Mouse (Mus musculus): ENCODE data around the gene Lpar3. TPM values are rescaled to one million over a fixed set of nuclear protein-coding genes. Genes with fewer than 3 reads are reported as not detected.

The Lpar3 gene
- polyA plus RNA-seq, 1 experiment: not detected

GRCm38 (mm10) chr3:146331819-146332218 lies 111.1 kb downstream of the Lpar3 start:
- Histone ChIP-seq H3K36me3 (replicated peaks; ENCODE audit: low read length) (no peaks in the 10 kb centered on the region), H3K4me1 (peaks cover 47% of the 10 kb centered on the region), H3K9me3 (no peaks in the 10 kb centered on the region), H3K27me3 (replicated peaks) (peaks cover 2% of the 10 kb centered on the region), H3K4me3 (replicated peaks) (no peak overlapping the region)
- TF ChIP-seq GATA1 (IDR thresholded peaks at IDR 0.05; ENCODE audit: borderline replicate concordance, low read length): no peak
- TF ChIP-seq FLI1 (IDR thresholded peaks at IDR 0.05; ENCODE audit: low read length): no peak

DNA sequence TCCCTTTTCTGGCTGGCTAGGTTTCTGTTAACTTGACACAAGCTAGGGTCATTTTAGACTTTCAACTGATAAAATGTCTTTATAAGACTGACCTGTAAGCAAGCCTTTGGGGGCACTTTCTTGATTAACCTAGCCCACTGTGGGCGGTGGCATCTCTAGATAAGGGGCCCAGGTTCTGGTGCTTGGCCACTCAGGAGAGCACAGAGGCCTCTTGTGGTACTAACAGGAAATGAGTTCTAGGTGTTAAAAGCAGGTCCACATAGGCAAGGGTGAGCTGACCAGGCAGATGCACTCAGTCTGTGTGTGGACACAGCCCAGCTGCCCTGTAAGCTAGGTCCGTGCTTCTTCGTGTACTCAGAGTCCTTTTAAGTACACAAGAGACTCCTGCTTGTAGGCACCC lies 112.5 kb downstream of the Lpar3 start:
- no peak overlapping the region for H3K4me3 ChIP-seq (replicated peaks)
- H3K9me3 ChIP-seq: no peaks in the 10 kb centered on the region
- peaks cover 5% of the 10 kb centered on the region for H3K27me3 ChIP-seq (replicated peaks)
- H3K36me3 ChIP-seq (replicated peaks; ENCODE audit: low read length): no peaks in the 10 kb centered on the region
- TF ChIP-seq GATA1 (IDR thresholded peaks at IDR 0.05; ENCODE audit: borderline replicate concordance, low read length) (no peak), FLI1 (IDR thresholded peaks at IDR 0.05; ENCODE audit: low read length) (no peak)
- H3K4me1 ChIP-seq: peaks cover 38% of the 10 kb centered on the region

- Histone ChIP-seq H3K9me3 (no peaks in the 10 kb centered on the region), H3K27me3 (replicated peaks) (peaks cover 5% of the 10 kb centered on the region), H3K36me3 (replicated peaks; ENCODE audit: low read length) (no peaks in the 10 kb centered on the region), H3K4me3 (replicated peaks) (no peak overlapping the region), H3K4me1 (peaks cover 31% of the 10 kb centered on the region)
- TF ChIP-seq GATA1 (IDR thresholded peaks at IDR 0.05; ENCODE audit: borderline replicate concordance, low read length) (no peak), FLI1 (IDR thresholded peaks at IDR 0.05; ENCODE audit: low read length) (no peak)
These were observed 113.3 kb downstream of the Lpar3 start for GRCm38 (mm10) chr3:146334070-146334469.

Other genes starting within 250 kb of the Lpar3 start
- 0.03 TPM in 1 of 2 replicates, not detected in the other for gene Syde2, start 233.1 kb upstream of the Lpar3 start, polyA plus RNA-seq (2012; ENCODE audit: insufficient read depth, low replicate concordance)
- gene Wdr63, start 112.8 kb upstream of the Lpar3 start, polyA plus RNA-seq (2012; ENCODE audit: insufficient read depth, low replicate concordance): not detected in 2 replicates
- 0.39 TPM in 1 of 2 replicates, not detected in the other for gene Mcoln3, start 103.5 kb upstream of the Lpar3 start, polyA plus RNA-seq (2012; ENCODE audit: insufficient read depth, low replicate concordance)
- 1.9 TPM in 1 of 2 replicates, not detected in the other for gene Mcoln2, start 71.1 kb upstream of the Lpar3 start, polyA plus RNA-seq (2012; ENCODE audit: insufficient read depth, low replicate concordance)
- 0.51 and 10.1 TPM in 2 replicates for gene Ssx2ip, start 183.7 kb downstream of the Lpar3 start, polyA plus RNA-seq (2012; ENCODE audit: insufficient read depth, low replicate concordance)
- gene Ctbs, start 228.8 kb downstream of the Lpar3 start, polyA plus RNA-seq (2012; ENCODE audit: insufficient read depth, low replicate concordance): 5.9 and 21.7 TPM in 2 replicates